Mouse (Mus musculus) right cerebral cortex, adult 18-20 months (tissue): ENCODE data around the gene Arrdc1.
"Not testable (repeated sequence)": the region's sequence is repeated elsewhere in the genome, so short reads cannot be mapped to it uniquely, and the experiment has no call there.

ENCODE experiments used
- DNase-seq: peaks from one replicate; pipeline ENCODE4 v3.0.0; 2022; ENCODE audit warnings: mixed read lengths

Gene Arrdc1

DNA sequence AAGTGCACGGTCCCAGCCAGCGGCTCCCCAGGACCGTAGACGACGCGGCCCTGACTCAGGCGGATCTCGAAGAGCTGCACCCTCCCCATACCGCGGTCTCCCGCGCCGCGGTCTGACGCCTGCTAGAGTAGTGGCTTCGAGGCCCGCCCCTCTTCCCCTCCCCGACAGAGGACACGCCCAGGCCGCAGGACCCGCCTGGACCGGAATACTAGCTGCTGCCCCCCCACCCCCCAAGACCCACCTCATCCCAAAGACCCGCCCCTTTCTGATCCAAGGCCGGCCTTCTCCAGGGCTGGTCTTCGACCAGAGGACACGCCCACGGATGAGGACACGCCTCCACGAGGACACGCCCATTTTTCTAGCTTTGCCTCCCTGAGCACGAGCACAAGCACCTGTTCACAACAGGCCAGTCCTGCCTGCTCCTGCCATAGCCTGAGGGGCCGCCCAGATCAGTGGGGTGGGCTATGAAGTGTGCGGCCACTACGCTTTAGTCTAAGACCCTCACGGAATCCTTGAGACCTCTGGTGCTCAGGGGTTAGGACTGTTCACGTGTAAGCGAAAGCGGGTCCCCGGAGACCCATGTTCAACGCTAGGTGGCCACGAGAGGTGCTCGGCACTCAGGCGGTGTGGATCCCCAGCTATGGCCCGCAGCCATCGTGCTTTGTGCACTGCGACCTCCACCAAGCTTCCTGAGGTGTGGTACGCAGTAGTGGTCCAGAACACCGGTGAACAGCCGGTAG lies at the start of gene Arrdc1:
Gene Arrdc1 (minus strand): TSS at position 196 of the 740 bp plus-strand sequence.
- peak; percentile 90 for DNase-seq

DNA sequence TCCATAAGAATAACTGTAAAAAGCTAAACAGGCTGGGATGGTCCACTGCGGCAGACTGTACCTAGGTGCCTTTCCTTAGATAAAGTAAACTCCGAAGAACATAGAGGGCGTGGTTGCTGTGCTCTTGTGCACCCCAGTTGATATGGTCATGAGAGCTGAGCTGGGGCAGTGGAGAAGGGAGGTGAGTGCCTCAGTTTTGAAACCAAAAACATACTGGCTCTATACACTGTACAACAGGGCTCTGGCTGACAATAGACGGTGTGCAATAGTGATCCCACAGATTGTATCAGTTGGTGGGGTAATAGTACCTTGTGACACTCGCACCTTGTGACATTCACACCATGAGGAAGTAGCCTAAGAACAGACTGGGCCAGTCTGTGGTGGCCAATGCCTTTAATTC lies 41.9 kb upstream of the Arrdc1 start:
- no peak for DNase-seq

DNA sequence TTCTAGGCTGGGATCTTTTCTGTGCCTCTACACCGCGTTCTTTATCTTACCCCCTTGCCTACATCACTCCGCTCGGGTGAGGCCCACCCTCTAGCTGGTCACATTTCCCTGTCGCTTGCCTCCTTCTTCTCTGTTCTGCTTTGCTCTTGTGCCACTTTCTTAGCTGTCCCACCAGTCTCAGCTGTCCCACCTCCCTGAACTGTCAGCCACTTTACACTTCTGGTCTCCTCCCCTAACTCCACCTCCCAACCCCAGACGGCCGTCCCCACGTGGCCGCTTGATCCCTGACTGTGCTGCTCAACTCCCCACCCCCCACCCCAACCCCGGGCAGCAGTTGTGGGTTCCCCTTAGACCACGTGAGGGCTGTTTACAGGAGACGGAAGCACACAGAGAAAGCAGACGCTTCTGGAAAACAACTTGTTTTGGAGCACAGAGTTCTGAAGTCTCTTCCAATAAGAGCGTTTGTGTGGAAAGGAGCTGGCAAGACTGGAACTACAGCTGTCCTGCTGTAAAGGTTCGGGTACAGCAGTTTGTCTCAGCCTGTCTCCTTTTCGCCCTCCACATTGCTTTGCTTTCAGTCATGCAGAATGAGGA lies 40.7 kb upstream of the Arrdc1 start, which contains the start of gene Pnpla7:
Gene Pnpla7 (plus strand): TSS at position 330 of the 594 bp plus-strand sequence.
- peak; percentile 81 for DNase-seq

- DNase-seq: peak; percentile 99
These were observed 40.1 kb upstream of the Arrdc1 start, which contains the start of gene Mrpl41 for GRCm38 (mm10) chr2:24974906-24975703. Gene Mrpl41, minus strand, starts transcription at chr2:24975098.

DNA sequence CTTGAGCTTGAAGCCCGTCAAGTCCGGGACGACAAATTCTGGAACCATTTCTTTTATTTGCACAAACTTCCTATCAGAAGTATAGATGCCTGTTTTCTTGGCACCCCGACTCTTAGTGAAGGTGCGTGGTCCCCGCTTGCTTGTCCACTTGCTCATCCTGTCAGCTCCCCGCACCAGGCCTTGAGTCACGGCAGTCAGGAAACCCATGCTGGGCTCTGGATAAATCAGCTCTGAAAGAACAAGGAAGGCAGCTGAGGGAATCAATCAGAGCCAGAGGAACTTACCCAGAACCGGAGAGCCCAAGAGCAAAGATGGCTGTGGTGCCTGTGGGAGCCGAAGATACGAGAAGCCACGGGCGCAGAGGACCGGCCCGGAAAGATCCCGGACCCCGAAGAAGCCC lies 39.4 kb upstream of the Arrdc1 start:
- DNase-seq: not testable (repeated sequence)

- DNase-seq: no peak
These were observed 35.3 kb upstream of the Arrdc1 start for GRCm38 (mm10) chr2:24970386-24970785.

- DNase-seq: peak; percentile 92
These were observed 27.4 kb upstream of the Arrdc1 start, which contains the start of gene Dph7 for GRCm38 (mm10) chr2:24962304-24963000. Gene Dph7, plus strand, starts transcription at chr2:24962400.

DNA sequence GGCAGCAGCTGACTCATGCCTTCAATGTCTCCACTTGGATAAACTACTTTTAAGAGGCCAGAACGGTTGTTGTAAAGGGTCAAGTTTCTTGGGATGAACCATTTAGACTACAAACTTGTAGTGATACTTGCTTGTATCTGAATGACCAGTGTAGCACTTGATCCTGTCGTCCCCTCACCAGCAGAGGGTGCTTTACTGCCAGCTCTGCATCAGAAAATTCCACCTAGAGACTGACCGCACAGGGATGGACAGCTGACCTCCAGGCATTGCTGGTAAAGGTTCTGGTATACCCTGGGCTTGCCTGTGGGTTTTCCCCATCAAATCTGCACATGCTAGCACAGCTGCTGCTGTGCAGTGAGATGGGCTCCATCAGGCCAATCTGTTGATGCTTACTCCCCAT lies 25.9 kb upstream of the Arrdc1 start:
- no peak for DNase-seq

DNA sequence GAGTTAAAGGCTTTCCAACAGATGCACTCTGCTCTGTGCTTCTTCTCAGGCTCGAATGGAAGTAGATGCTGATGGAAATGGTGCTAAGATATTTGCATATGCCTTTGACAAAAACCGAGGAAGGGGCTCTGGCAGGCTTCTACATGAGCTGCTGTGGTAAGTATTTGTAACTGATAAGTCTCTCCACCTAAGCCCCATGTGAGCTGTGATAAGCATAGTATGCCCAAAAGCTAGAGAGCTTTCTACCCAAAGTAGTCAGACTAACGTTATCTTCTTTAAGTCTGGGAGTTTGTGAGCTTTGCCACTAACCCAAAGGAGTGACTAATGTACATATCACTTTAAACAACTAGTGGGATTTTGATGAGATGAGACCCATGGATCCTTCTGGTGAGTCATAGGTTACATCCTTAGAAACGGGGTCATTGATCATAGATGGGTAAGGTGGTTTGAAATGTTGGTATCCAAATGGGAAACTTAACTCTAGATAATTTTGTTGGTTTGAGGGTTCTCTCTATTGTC lies 17.5 kb upstream of the Arrdc1 start:
- no peak for DNase-seq

DNA sequence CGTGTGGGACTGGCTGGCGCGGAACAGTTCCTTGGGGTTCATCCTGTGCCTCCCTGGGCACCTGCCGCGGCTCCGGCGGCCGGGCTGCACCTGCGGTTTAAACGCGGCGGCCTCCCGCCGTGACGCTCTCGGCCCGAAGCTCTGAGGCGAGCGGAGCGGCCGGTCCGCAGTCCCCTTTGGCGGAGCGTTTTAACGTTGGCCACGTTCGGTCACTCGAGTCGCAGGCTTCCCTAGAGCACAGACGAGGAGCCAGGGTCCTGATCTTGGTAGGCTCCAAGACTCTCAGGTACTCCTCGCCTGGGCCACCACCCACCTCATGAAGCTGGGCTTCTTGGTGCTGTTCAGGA lies 15.1 kb upstream of the Arrdc1 start:
- no peak for DNase-seq

DNA sequence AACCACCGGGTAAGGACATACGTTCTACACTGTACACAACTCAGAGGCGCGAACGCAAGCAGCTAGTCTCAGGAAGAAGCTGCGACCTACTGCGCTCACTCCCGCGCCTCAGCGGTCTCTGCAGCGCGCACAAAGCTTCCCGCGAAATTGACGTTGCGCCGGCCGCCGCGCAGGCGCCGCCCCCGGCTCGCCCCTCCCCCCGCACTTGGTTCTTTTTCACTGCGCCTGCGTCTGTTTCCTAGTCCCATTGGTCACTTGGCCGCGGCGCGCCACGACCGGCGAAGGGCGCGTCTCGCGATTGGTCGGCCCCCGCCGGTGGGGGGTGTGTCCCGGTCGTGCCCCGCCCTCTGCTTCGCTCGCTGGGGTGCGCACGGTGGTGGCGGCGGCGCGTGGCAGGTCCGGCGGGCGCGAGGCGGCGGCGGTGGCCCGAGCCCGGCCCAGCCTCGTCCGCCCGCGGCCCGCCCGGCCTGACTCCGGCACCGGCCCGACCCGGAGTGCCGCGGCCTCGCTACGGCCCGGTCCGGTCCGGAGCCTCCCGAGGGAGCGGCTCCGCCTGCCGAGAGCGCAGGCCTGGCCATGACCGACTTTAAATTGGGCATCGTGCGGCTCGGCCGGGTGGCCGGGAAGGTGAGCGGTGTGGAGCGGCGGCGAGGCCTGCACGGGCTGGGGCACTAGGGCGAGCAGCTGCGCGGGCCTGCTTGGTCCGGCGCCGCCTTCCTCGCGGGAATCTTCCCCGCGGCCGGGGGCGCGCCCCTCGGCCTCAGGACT lies 14.6 kb upstream of the Arrdc1 start, which contains the start of gene Zmynd19:
Gene Zmynd19 (plus strand): TSS at position 372 of the 768 bp plus-strand sequence.
- DNase-seq: peak; percentile 97

- DNase-seq: not testable (repeated sequence)
These were observed 9.3 kb upstream of the Arrdc1 start for GRCm38 (mm10) chr2:24944304-24944703.

DNA sequence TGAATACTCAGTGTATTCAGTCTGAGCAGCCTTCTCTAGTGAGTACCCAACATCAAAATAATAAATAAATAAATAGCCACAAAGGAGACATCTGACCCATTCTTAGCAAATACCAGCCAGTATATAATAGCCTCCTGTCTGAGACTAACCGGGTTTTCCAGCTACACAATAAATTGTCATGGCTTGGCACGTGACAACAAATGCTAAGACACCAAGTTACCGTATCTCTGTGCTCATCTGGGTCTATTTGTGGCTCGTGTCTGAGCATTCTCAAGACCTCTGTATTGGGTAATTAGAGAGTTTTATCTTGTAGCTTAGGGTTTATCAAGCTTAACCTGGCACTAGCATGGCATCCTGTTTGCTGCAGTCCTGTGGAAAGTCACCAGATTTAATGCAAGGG lies 7.0 kb upstream of the Arrdc1 start:
- DNase-seq: no peak

GRCm38 (mm10) chr2:24934441-24934963 lies 550 bp downstream of the Arrdc1 start:
- DNase-seq: no peak

GRCm38 (mm10) chr2:24929593-24929992 lies 5.5 kb downstream of the Arrdc1 start:
- DNase-seq: no peak

DNA sequence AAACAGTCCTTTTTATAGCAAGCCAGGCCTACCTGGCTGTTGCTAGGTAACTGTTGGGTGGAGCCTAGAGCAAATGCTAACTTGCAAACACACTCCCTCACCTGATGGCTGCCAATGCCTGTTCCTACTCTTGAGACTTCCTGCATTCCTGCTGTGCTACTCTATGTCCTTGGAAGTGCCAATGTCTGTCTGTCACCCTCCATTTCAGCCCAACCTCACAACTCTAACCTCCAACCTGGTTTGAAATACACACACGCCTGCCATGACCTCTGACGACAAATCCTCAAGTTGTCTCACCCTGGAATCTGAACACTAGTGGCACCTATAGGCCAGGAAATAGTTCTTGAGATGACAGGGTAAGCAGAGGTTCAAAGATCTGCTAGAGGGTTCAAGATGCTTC lies 5.9 kb downstream of the Arrdc1 start:
- DNase-seq: no peak

DNA sequence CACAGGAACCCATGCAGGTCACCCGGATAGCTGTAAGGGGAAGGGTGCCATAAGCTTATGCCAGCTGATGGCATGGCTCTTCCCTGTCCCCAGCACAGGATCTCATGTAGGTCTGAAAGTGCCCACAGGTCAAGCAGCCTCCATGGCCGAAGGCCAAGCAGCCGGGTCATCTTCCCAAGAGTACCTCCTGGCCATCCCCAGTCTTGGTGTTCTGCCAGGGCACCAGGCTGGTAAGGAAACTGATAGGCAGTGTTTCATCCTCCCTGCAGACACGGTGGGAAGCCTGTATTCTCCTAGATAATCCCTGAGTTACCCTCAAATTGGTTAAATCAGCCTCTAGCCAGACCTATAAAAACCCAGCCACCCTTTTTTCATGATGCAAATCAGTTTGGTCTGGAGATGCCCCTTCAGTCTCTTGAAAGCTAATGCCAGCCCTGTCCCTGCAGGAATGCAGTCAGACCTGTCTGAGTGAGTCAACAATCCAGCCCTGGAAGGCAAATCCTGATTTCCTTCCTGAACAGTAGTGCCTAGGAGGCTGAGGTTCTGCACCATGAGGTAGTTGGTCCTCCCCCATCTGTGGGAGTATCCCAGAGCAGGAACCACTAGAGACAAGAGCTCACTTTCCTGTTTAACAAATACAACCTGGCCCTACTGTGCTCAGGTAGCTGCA lies 7.1 kb downstream of the Arrdc1 start:
- no peak for DNase-seq

DNA sequence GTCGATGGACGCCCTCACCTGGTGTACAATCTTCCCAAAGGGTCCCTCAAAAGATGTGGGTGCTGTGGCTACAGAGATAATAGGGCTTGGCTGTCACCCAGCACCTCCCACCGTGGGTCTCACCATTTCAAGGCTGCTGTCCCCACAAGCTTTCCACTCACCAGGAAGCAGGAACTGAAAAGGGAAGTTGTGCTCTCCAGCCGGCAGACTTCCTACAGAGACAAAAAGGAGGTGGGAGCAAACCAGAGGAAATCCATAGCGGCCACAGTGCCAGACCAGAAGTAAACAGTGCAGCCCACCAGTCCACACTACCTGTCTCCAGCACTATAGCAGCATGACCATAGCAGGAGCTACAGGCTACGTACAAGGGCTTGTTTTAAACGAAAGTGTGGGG lies 8.1 kb downstream of the Arrdc1 start:
- DNase-seq: no peak

DNA sequence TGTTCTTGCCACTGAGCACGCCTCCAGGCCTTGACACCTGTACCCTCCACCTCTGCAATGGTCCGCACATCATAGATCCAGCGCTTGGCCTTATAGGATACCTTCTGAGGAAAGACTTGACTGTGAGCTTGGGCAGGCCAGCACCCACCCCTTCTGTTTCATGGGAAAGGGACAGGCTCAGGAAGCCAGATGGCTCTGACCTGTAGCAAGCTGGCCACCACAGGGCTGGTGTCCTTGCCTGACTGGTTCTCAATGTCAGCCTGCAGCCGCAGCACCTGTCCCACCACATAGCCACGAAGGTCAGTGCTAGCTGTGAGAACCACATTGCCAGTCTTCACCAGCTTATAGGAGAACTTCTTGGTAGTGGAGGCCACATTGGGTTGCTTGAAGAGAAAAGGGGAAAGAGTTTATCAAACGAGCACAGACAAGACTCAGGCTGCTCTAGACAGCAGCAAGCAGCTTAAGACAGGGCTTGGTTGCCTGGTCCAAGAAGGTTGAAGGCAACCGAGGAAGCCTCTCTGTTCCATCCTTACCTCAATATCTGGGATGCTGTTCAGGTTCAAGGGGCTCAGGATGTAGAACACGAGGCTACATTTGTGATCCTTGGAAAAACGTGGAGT lies 8.6 kb downstream of the Arrdc1 start:
- DNase-seq: no peak

GRCm38 (mm10) chr2:24925284-24925683 lies 9.8 kb downstream of the Arrdc1 start:
- no peak for DNase-seq

GRCm38 (mm10) chr2:24923561-24923960 lies 11.5 kb downstream of the Arrdc1 start:
- no peak for DNase-seq
